Mouse (Mus musculus) testis, adult 2 months (tissue): Measurements from ENCODE around the gene 6030468B19Rik.

Experiments used
- CTCF ChIP-seq: fragments of 200-500 bp; IDR thresholded peaks from 2 replicates; pipeline ENCODE4 v1.5.1; 2012; ENCODE audit warnings: low read depth, mild to moderate bottlenecking, inconsistent platforms, low read length, moderate library complexity; ENCODE audit not compliant: control insufficient read depth, insufficient read depth, insufficient replicate concordance
- POLR2A ChIP-seq: fragments of 200-500 bp; IDR thresholded peaks from 2 replicates; pipeline ENCODE4 v1.6.1; 2012; ENCODE audit warnings: low read depth, mild to moderate bottlenecking, inconsistent platforms, low read length, moderate library complexity; ENCODE audit not compliant: control insufficient read depth

DNA sequence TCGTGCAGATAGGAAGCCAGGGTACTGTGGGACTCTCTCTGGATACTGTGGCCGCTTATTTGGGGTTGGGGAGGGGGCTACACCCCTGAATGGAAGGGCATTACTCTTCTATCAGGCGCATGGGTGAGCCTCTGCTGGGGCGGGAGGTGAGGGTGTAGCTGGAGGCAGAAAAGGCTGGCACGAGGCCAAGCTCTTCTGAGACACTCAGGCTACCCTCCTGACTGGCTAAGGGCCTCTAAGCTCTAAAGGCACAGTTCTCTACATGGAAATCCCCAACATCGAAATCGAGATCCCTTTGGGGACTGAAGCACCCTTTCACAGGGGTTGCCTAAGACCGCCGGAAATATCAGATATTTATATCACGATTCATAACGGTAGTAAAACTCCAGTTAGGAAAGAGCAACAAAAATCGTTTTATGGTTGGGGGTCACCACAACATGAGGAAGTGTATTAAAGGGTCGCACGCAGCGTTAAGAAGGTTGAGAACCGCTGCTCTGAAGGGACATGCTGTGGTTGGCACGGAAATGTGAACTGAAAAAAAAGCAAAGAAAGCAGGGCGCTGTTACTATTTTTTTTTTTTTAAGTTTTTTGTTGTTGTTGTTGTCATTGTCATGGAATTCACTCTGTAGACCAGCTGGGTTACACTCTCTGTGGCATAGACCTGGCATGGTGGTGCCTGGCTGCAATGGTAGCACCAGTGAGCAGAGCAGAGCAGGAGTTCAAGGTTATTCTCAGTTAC lies 30.9 kb downstream of the 6030468B19Rik start:
- no peak for TF ChIP-seq CTCF
- no peak for TF ChIP-seq POLR2A
